Mouse (Mus musculus): ENCODE results near the gene Abhd18.
A peak's percentile ranks its signal among the peaks of the same experiment; 100 is the strongest.

The Abhd18 gene

DNA sequence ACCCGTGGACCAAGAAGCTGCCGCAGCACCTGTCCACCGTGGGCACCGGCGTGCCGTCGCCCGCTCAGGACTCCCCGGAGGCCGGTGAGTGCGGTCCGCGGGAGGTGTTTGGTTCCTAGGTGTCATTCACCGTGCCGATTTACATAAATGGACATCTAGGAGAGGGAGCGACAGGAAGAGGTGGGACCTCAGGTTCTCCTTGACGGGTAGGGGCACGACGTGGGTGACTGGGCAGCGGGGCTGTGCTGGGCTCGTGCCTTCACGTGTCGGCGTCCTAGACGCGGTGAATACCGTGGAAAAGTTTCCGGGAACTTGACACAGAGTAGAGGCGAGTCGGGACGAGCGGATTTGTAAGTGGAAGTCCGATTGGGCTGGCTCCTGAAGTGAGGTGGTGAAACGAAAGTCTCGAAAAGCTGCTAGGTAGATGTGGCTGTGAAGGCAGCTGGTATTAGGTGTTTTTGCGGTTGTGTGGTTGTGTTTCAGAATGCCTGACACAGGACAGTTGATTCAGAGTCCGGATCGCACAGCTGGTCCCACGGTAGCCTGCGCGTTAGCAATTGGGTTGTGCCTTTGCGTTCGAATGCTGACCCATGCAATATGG, 103.9 kb downstream of the Abhd18 start:
- peak; percentile 46 for DNase-seq (ENCODE audit: low read depth, low spot score)

GRCm38 (mm10) chr3:40951365-40951764, 104.6 kb downstream of the Abhd18 start:
- DNase-seq (ENCODE audit: low read depth, low spot score): peak; percentile 50

- no peak for DNase-seq (ENCODE audit: low read depth, low spot score)
Measured at GRCm38 (mm10) chr3:40952606-40953005, 105.8 kb downstream of the Abhd18 start.

GRCm38 (mm10) chr3:40954792-40955191, 108.0 kb downstream of the Abhd18 start:
- no peak for DNase-seq (ENCODE audit: low read depth, low spot score)

GRCm38 (mm10) chr3:40958831-40959230, 112.1 kb downstream of the Abhd18 start:
- DNase-seq (ENCODE audit: low read depth, low spot score): no peak

GRCm38 (mm10) chr3:40980758-40981157, 134.0 kb downstream of the Abhd18 start:
- no peak for DNase-seq (ENCODE audit: low read depth, low spot score)

- no peak for DNase-seq (ENCODE audit: low read depth, low spot score)
Measured at GRCm38 (mm10) chr3:40987539-40987938, 140.8 kb downstream of the Abhd18 start.
